Mouse (Mus musculus): Measurements from ENCODE around the gene Tmem161a. TPM values are rescaled to one million over a fixed set of nuclear protein-coding genes. Genes with fewer than 3 reads are reported as not detected.

Tmem161a gene
- polyA plus RNA-seq, 1 experiment from 2014 or later, result 54.2 TPM

GRCm38 (mm10) chr8:70166504-70167110 lies 5.5 kb upstream of the Tmem161a start:
- WGBS, result 2% methylated on average over 21 of the region's 21 CpGs
- peak; percentile 82 for ATAC-seq (replicated peaks)
- H3K27ac ChIP-seq (replicated peaks), result no peak overlapping the region
- H3K4me2 ChIP-seq (replicated peaks), result peak overlapping the region; percentile 51
- H3K9me3 ChIP-seq, result no peaks in the 10 kb centered on the region
- H3K4me1 ChIP-seq, result 0 out of 2 replicates have a peak, but pooled peaks cover 5% of the 10 kb centered on the region
- H3K27me3 ChIP-seq, result no peaks in the 10 kb centered on the region; the same call in 1 of the 2 replicates
- H3K36me3 ChIP-seq, result no peaks in the 10 kb centered on the region
- peak overlapping the region; percentile 28 for H3K4me3 ChIP-seq
- 0 out of 2 replicates have a peak overlapping the region, but pooled peaks have one; percentile 13 for H3K9ac ChIP-seq (replicated peaks)

GRCm38 (mm10) chr8:70170116-70170515 lies 2.0 kb upstream of the Tmem161a start:
- Histone ChIP-seq H3K4me2 (replicated peaks) (no peak overlapping the region), H3K4me3 (no peak overlapping the region), H3K9ac (replicated peaks) (no peak overlapping the region), H3K36me3 (no peaks in the 10 kb centered on the region), H3K27me3 (no peaks in the 10 kb centered on the region; the same call in 1 of the 2 replicates), H3K27ac (replicated peaks) (no peak overlapping the region), H3K9me3 (no peaks in the 10 kb centered on the region), H3K4me1 (peaks cover 24% of the 10 kb centered on the region)
- WGBS, result 86% methylated on average over 3 of the region's 3 CpGs
- ATAC-seq (replicated peaks), result no peak

- H3K36me3 ChIP-seq, result no peaks in the 10 kb centered on the region
- H3K9me3 ChIP-seq, result no peaks in the 10 kb centered on the region
- H3K27ac ChIP-seq (replicated peaks), result no peak overlapping the region
- 85% methylated on average over 3 of the region's 3 CpGs for WGBS
- no peaks in the 10 kb centered on the region for H3K27me3 ChIP-seq
- H3K4me3 ChIP-seq, result no peak overlapping the region
- no peak overlapping the region for H3K4me2 ChIP-seq (replicated peaks)
- H3K4me1 ChIP-seq, result peaks cover 24% of the 10 kb centered on the region
- ATAC-seq (replicated peaks), result no peak
- no peak overlapping the region for H3K9ac ChIP-seq (replicated peaks)
Measured at GRCm38 (mm10) chr8:70170748-70171147, 1.4 kb upstream of the Tmem161a start.

- Histone ChIP-seq H3K4me1 (peaks cover 24% of the 10 kb centered on the region), H3K4me2 (replicated peaks) (peak overlapping the region; percentile 47; the same call in 1 of the 2 replicates), H3K27ac (replicated peaks) (no peak overlapping the region), H3K27me3 (no peaks in the 10 kb centered on the region), H3K9me3 (no peaks in the 10 kb centered on the region), H3K9ac (replicated peaks) (no peak overlapping the region), H3K4me3 (no peak overlapping the region), H3K36me3 (no peaks in the 10 kb centered on the region)
- 92% methylated on average over 7 of the region's 7 CpGs for WGBS
- no peak for ATAC-seq (replicated peaks)
Measured at GRCm38 (mm10) chr8:70171240-70171639, 916 bp upstream of the Tmem161a start.

- Histone ChIP-seq H3K4me1 (peaks cover 20% of the 10 kb centered on the region), H3K4me3 (peak overlapping the region; percentile 71; the same call in 1 of the 2 replicates), H3K9ac (replicated peaks) (no peak overlapping the region), H3K36me3 (peaks cover 4% of the 10 kb centered on the region; the same call in 1 of the 2 replicates), H3K4me2 (replicated peaks) (peak overlapping the region; percentile 47), H3K27me3 (no peaks in the 10 kb centered on the region), H3K27ac (replicated peaks) (no peak overlapping the region), H3K9me3 (no peaks in the 10 kb centered on the region)
- 80% methylated on average over 5 of the region's 5 CpGs for WGBS
- ATAC-seq (replicated peaks), result no peak
Measured at GRCm38 (mm10) chr8:70173320-70173719, 1.2 kb downstream of the Tmem161a start.

- WGBS, result 92% methylated on average over 7 of the region's 7 CpGs
- Histone ChIP-seq H3K36me3 (peaks cover 8% of the 10 kb centered on the region; the same call in 1 of the 2 replicates), H3K27ac (replicated peaks) (no peak overlapping the region), H3K9me3 (no peaks in the 10 kb centered on the region), H3K4me3 (no peak overlapping the region), H3K4me1 (peaks cover 20% of the 10 kb centered on the region), H3K27me3 (no peaks in the 10 kb centered on the region), H3K4me2 (replicated peaks) (no peak overlapping the region), H3K9ac (replicated peaks) (no peak overlapping the region)
- no peak for ATAC-seq (replicated peaks)
Measured at GRCm38 (mm10) chr8:70174079-70174478, 1.9 kb downstream of the Tmem161a start.

- Histone ChIP-seq H3K4me2 (replicated peaks) (no peak overlapping the region), H3K4me1 (peaks cover 10% of the 10 kb centered on the region), H3K27ac (replicated peaks) (no peak overlapping the region), H3K9ac (replicated peaks) (no peak overlapping the region), H3K27me3 (no peaks in the 10 kb centered on the region), H3K36me3 (peaks cover 26% of the 10 kb centered on the region), H3K9me3 (no peaks in the 10 kb centered on the region), H3K4me3 (no peak overlapping the region)
- 96% methylated on average over 2 of the region's 2 CpGs for WGBS
- ATAC-seq (replicated peaks), result no peak
Measured at GRCm38 (mm10) chr8:70178231-70178630, 6.1 kb downstream of the Tmem161a start.

- ATAC-seq (replicated peaks), result no peak
- WGBS, result 93% methylated on average over 4 of the region's 4 CpGs
- no peak overlapping the region for H3K4me3 ChIP-seq
- peaks cover 28% of the 10 kb centered on the region for H3K36me3 ChIP-seq
- H3K9me3 ChIP-seq, result no peaks in the 10 kb centered on the region
- H3K9ac ChIP-seq (replicated peaks), result no peak overlapping the region
- peaks cover 2% of the 10 kb centered on the region for H3K4me1 ChIP-seq
- no peak overlapping the region for H3K27ac ChIP-seq (replicated peaks)
- no peak overlapping the region for H3K4me2 ChIP-seq (replicated peaks)
- H3K27me3 ChIP-seq, result no peaks in the 10 kb centered on the region
Measured at GRCm38 (mm10) chr8:70179082-70179481, 6.9 kb downstream of the Tmem161a start.

- 93% methylated on average over 16 of the region's 16 CpGs for WGBS
Measured at GRCm38 (mm10) chr8:70181212-70181902, 9.2 kb downstream of the Tmem161a start.

GRCm38 (mm10) chr8:70181903-70182252 lies 9.7 kb downstream of the Tmem161a start:
- no peak for ATAC-seq (replicated peaks)
- no peaks in the 10 kb centered on the region for H3K4me1 ChIP-seq
- H3K27ac ChIP-seq (replicated peaks), result no peak overlapping the region
- H3K9me3 ChIP-seq, result no peaks in the 10 kb centered on the region
- H3K27me3 ChIP-seq, result no peaks in the 10 kb centered on the region
- H3K4me3 ChIP-seq, result no peak overlapping the region
- no peak overlapping the region for H3K9ac ChIP-seq (replicated peaks)
- 75% methylated on average over 2 of the region's 2 CpGs for WGBS
- peaks cover 28% of the 10 kb centered on the region for H3K36me3 ChIP-seq
- no peak overlapping the region for H3K4me2 ChIP-seq (replicated peaks)

More at GRCm38 (mm10) chr8:70181212-70181902, 9.2 kb downstream of the Tmem161a start:
- peaks cover 28% of the 10 kb centered on the region for H3K36me3 ChIP-seq
- no peak overlapping the region for H3K4me3 ChIP-seq
- H3K4me2 ChIP-seq (replicated peaks), result no peak overlapping the region
- ATAC-seq (replicated peaks), result no peak
- H3K27me3 ChIP-seq, result no peaks in the 10 kb centered on the region
- no peaks in the 10 kb centered on the region for H3K9me3 ChIP-seq
- no peaks in the 10 kb centered on the region for H3K4me1 ChIP-seq
- no peak overlapping the region for H3K9ac ChIP-seq (replicated peaks)
- no peak overlapping the region for H3K27ac ChIP-seq (replicated peaks)

- Histone ChIP-seq H3K36me3 (peaks cover 25% of the 10 kb centered on the region), H3K27ac (replicated peaks) (no peak overlapping the region), H3K27me3 (no peaks in the 10 kb centered on the region), H3K9me3 (no peaks in the 10 kb centered on the region), H3K9ac (replicated peaks) (no peak overlapping the region), H3K4me2 (replicated peaks) (no peak overlapping the region), H3K4me1 (no peaks in the 10 kb centered on the region), H3K4me3 (no peak overlapping the region)
- WGBS, result 90% methylated on average over 4 of the region's 4 CpGs
- no peak for ATAC-seq (replicated peaks)
Measured at GRCm38 (mm10) chr8:70183194-70183593, 11.0 kb downstream of the Tmem161a start.

GRCm38 (mm10) chr8:70188707-70189106 lies 16.6 kb downstream of the Tmem161a start:
- H3K27ac ChIP-seq (replicated peaks), result no peak overlapping the region
- H3K9me3 ChIP-seq, result no peaks in the 10 kb centered on the region
- no peaks in the 10 kb centered on the region for H3K27me3 ChIP-seq
- no peak overlapping the region for H3K4me2 ChIP-seq (replicated peaks)
- no peaks in the 10 kb centered on the region for H3K4me1 ChIP-seq
- ATAC-seq (replicated peaks), result no peak
- no peaks in the 10 kb centered on the region for H3K36me3 ChIP-seq
- 70% methylated on average over 7 of the region's 7 CpGs for WGBS
- no peak overlapping the region for H3K9ac ChIP-seq (replicated peaks)
- no peak overlapping the region for H3K4me3 ChIP-seq

All from forebrain, embryonic 15.5 days (tissue).